Mouse (Mus musculus) CH12.LX (cell line): ENCODE data around the gene Ptprm. TPM values are rescaled to one million over a fixed set of nuclear protein-coding genes. Genes with fewer than 3 reads are reported as not detected.

Source experiments
- DNase-seq: peaks from one replicate; pipeline ENCODE4 v3.0.0-alpha.2; 2013; ENCODE audit errors: extremely low read depth
- H3K27ac ChIP-seq: 2 replicates; pipeline ENCODE4 v1.5.1; 2012; ENCODE audit warnings: low read depth, mild to moderate bottlenecking, control low read depth, moderate library complexity; ENCODE audit not compliant: insufficient read depth
- H3K27me3 ChIP-seq: replicated peaks from 2 replicates; pipeline ENCODE3; 2012; ENCODE audit warnings: inconsistent platforms
- H3K36me3 ChIP-seq, 2 experiments: replicated peaks in 1 of 2; 2 replicates each; pipeline versions ENCODE3 to v1.6.1; 2012; ENCODE audit warnings: inconsistent platforms in 1 of 2, low read length in 1 of 2, mild to moderate bottlenecking in 1 of 2, mixed read lengths in 1 of 2, moderate library complexity in 1 of 2; ENCODE audit not compliant: control insufficient read depth in 1 of 2, insufficient read depth in 1 of 2
- H3K4me1 ChIP-seq, 2 experiments: 2 replicates each; pipeline ENCODE4 v1.6.1; 2012; ENCODE audit warnings: inconsistent platforms in 1 of 2, moderate library complexity in 1 of 2; ENCODE audit not compliant: insufficient read depth in 2 of 2, control insufficient read depth in 1 of 2
- H3K4me2 ChIP-seq: 2 replicates; pipeline ENCODE4 v1.6.1; 2012; ENCODE audit warnings: low read depth, mild to moderate bottlenecking, control low read depth; ENCODE audit not compliant: poor library complexity, insufficient read depth, severe bottlenecking
- H3K4me3 ChIP-seq, 3 experiments: fragments of 150-350 bp in 1 of 3; sonication (generic) in 1 of 3; replicated peaks in 1 of 3; 2 replicates each; pipeline versions ENCODE3 to v1.5.1; 2011 to 2012; ENCODE audit warnings: low read depth in 2 of 3, low read length in 2 of 3, mild to moderate bottlenecking in 2 of 3, moderate library complexity in 2 of 3, control low read depth in 1 of 3, improper control_type of control experiment in 1 of 3, inconsistent platforms in 1 of 3, mixed read lengths in 1 of 3; ENCODE audit not compliant: poor library complexity in 1 of 3
- H3K79me2 ChIP-seq: replicated peaks from 2 replicates; pipeline ENCODE4 v1.6.1; 2012; ENCODE audit warnings: mild to moderate bottlenecking, moderate library complexity; ENCODE audit not compliant: control insufficient read depth, poor library complexity, insufficient read depth, severe bottlenecking; ENCODE audit errors: extremely low read depth
- H3K9ac ChIP-seq: 2 replicates; pipeline ENCODE4 v1.6.1; 2012; ENCODE audit warnings: low read depth, mild to moderate bottlenecking, control low read depth, moderate library complexity; ENCODE audit not compliant: insufficient read depth
- H3K9me3 ChIP-seq: replicated peaks from 2 replicates; pipeline ENCODE3; 2012; ENCODE audit warnings: low read length, inconsistent platforms, mixed read lengths
- CHD1 ChIP-seq: IDR thresholded peaks from 2 replicates; pipeline ENCODE4 v1.6.1; 2012; ENCODE audit warnings: low read depth, low read length, improper control_type of control experiment, inconsistent platforms
- CHD2 ChIP-seq: IDR thresholded peaks from 2 replicates; pipeline ENCODE4 v1.6.1; 2011; ENCODE audit warnings: low read length, improper control_type of control experiment
- CTCF ChIP-seq, 2 experiments: IDR thresholded peaks in 1 of 2; conservative IDR thresholded peaks in 1 of 2; 2 replicates each; pipeline ENCODE4 v1.5.1; 2011 to 2012; ENCODE audit warnings: low read depth in 2 of 2, low read length in 2 of 2, improper control_type of control experiment in 1 of 2, inconsistent platforms in 1 of 2, mild to moderate bottlenecking in 1 of 2, moderate library complexity in 1 of 2
- ELF1 ChIP-seq: IDR thresholded peaks from 2 replicates; pipeline ENCODE4 v1.6.1; 2014; ENCODE audit warnings: low read depth, mild to moderate bottlenecking, inconsistent platforms, low read length, improper control_type of control experiment
- EP300 ChIP-seq: IDR thresholded peaks from 2 replicates; pipeline ENCODE4 v1.6.1; 2011; ENCODE audit warnings: low read length, improper control_type of control experiment
- ETS1 ChIP-seq: conservative IDR thresholded peaks from 2 replicates; pipeline ENCODE4 v1.6.1; 2012; ENCODE audit warnings: low read depth, mild to moderate bottlenecking, inconsistent platforms, low read length, improper control_type of control experiment, moderate library complexity
- HCFC1 ChIP-seq: IDR thresholded peaks from 2 replicates; pipeline ENCODE4 v1.6.1; 2012; ENCODE audit warnings: low read depth, mild to moderate bottlenecking, inconsistent platforms, low read length, improper control_type of control experiment
- IRF4 ChIP-seq: IDR thresholded peaks from 2 replicates; pipeline ENCODE4 v1.6.1; 2014; ENCODE audit warnings: low read depth, mild to moderate bottlenecking, inconsistent platforms, low read length, improper control_type of control experiment
- JUND ChIP-seq: conservative IDR thresholded peaks from 2 replicates; pipeline ENCODE4 v1.6.1; 2011; ENCODE audit warnings: low read depth, low read length, improper control_type of control experiment
- MAFK ChIP-seq: IDR thresholded peaks from 2 replicates; pipeline ENCODE4 v1.6.1; 2011; ENCODE audit warnings: low read length, improper control_type of control experiment; ENCODE audit not compliant: insufficient replicate concordance
- MAX ChIP-seq: IDR thresholded peaks from 2 replicates; pipeline ENCODE4 v1.6.1; 2011; ENCODE audit warnings: low read length, improper control_type of control experiment
- NELFE ChIP-seq: IDR thresholded peaks from 2 replicates; pipeline ENCODE4 v1.6.1; 2011; ENCODE audit warnings: low read depth, low read length, improper control_type of control experiment
- NRF1 ChIP-seq: IDR thresholded peaks from 2 replicates; pipeline ENCODE4 v1.6.1; 2014; ENCODE audit warnings: low read depth, mild to moderate bottlenecking, inconsistent platforms, low read length, improper control_type of control experiment, moderate library complexity
- PAX5 ChIP-seq: IDR thresholded peaks from 2 replicates; pipeline ENCODE4 v1.6.1; 2012; ENCODE audit warnings: low read length, inconsistent platforms, mixed read lengths
- POLR2A ChIP-seq: IDR thresholded peaks from 2 replicates; pipeline ENCODE4 v1.6.1; 2011; ENCODE audit warnings: low read depth, mild to moderate bottlenecking, improper control_type of control experiment, low read length
- POLR2AphosphoS2 ChIP-seq: IDR thresholded peaks from 2 replicates; pipeline ENCODE4 v1.6.1; 2011; ENCODE audit warnings: low read depth, low read length, improper control_type of control experiment
- SIN3A ChIP-seq: IDR thresholded peaks from 2 replicates; pipeline ENCODE4 v1.6.1; 2012; ENCODE audit warnings: low read length, improper control_type of control experiment, inconsistent platforms
- SMC3 ChIP-seq: IDR thresholded peaks from 2 replicates; pipeline ENCODE4 v1.6.1; 2011; ENCODE audit warnings: low read depth, low read length, improper control_type of control experiment
- UBTF ChIP-seq: IDR thresholded peaks from 2 replicates; pipeline ENCODE4 v1.6.1; 2012; ENCODE audit warnings: low read depth, mild to moderate bottlenecking, inconsistent platforms, low read length, improper control_type of control experiment, moderate library complexity
- USF2 ChIP-seq: conservative IDR thresholded peaks from 2 replicates; pipeline ENCODE4 v1.6.1; 2011; ENCODE audit warnings: low read depth, low read length, improper control_type of control experiment
- ZMIZ1 ChIP-seq: IDR thresholded peaks from 2 replicates; pipeline ENCODE4 v1.6.1; 2012; ENCODE audit warnings: low read depth, mild to moderate bottlenecking, inconsistent platforms, low read length, improper control_type of control experiment
- dilution Hi-C: fragments of 300-500 bp; cut with MboI; formaldehyde crosslinking; loops from 2 replicates; pipeline ENCODE4 v1.14.3; 2020; ENCODE audit warnings: low sequenced_read_pairs; ENCODE audit not compliant: extremely low pct_unique_long_range_greater_than_20kb, extremely low pct_ligation_motif_present
- in situ Hi-C: fragments of 300-500 bp; cut with MboI; formaldehyde crosslinking; loops from 3 replicates; pipeline ENCODE4 v1.14.3; 2019; ENCODE audit warnings: low sequenced_read_pairs, low pct_ligation_motif_present, low pct_unique_long_range_greater_than_20kb, mixed read lengths
- polyA plus RNA-seq: library from polyadenylated mRNA; unstranded; fragments of >175 nt; gene quantifications from 2 replicates; pipeline ENCODE4 v1.2.1, GENCODE M21; 2012; ENCODE audit warnings: low read depth; ENCODE audit not compliant: insufficient read length
- total RNA-seq, 2 experiments: library from RNA; depleted of rRNA; stranded (reverse); fragments of 300-350 nt in 1 of 2; fragments of >200 nt in 1 of 2; gene quantifications; 2 replicates each; pipeline ENCODE4 v1.2.3; 2012 to 2014

Ptprm gene
- total and polyA plus RNA-seq, 3 experiments: not detected

DNA sequence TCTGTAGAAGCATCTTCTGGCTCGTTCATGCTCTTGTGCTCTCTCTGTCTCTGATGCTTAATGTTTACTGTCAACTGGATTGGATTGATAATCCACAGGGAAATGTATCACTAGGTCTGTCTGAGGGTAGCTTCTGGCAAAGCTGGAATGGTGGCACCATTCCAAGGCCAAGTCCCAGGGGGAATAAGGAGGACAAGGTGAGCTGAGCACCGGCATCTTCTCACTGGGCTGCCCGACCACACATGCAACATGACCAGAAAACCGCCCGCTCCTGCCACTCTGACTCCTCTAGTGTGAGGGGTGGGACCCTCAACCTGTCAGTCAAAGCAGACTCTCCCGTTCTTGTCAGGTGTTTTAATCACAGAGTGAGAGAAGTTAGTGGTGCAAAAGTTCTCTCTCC is 445.3 kb downstream of the Ptprm start:
- Histone ChIP-seq H3K36me3 (no peaks in the 10 kb centered on the region), H3K4me2 (no peak overlapping the region), H3K9me3 (peaks cover 73% of the 10 kb centered on the region), H3K27me3 (no peaks in the 10 kb centered on the region), H3K4me3 (no peak overlapping the region), H3K4me1 (no peaks in the 10 kb centered on the region), H3K27ac (no peak overlapping the region), H3K9ac (no peak overlapping the region), H3K79me2 (no peaks in the 10 kb centered on the region)
- dilution Hi-C loops (no loop called here), in situ Hi-C loops (no loop called here)
- TF ChIP-seq PAX5: no peak
- no peak for TF ChIP-seq CHD2
- TF ChIP-seq ELF1: no peak
- no peak for TF ChIP-seq POLR2AphosphoS2
- TF ChIP-seq NRF1: no peak
- TF ChIP-seq MAX: no peak
- no peak for TF ChIP-seq CTCF (conservative IDR thresholded peaks at IDR 0.05 in 1 of 2, IDR thresholded peaks at IDR 0.05 in 1 of 2; ENCODE audit: low read depth in 2 of 2, low read length in 2 of 2)
- TF ChIP-seq ZMIZ1: no peak
- no peak for TF ChIP-seq EP300
- no peak for TF ChIP-seq NELFE
- TF ChIP-seq USF2: no peak
- no peak for DNase-seq

- no peak for TF ChIP-seq ETS1
- no peak for TF ChIP-seq SMC3
- no peak for TF ChIP-seq MAFK
- no peak for TF ChIP-seq IRF4
- no peak for TF ChIP-seq HCFC1
- TF ChIP-seq PAX5: no peak
- no peak for TF ChIP-seq UBTF
- TF ChIP-seq JUND: no peak
- no peak for TF ChIP-seq CHD1
- no peak for TF ChIP-seq NELFE
- TF ChIP-seq EP300: no peak
- TF ChIP-seq POLR2A: no peak
- no peak for TF ChIP-seq ELF1
- no peak for TF ChIP-seq SIN3A
- TF ChIP-seq CTCF (conservative IDR thresholded peaks at IDR 0.05 in 1 of 2, IDR thresholded peaks at IDR 0.05 in 1 of 2; ENCODE audit: low read depth in 2 of 2, low read length in 2 of 2): no peak
- no peak for TF ChIP-seq MAX
- dilution Hi-C loops: no loop called here
- in situ Hi-C loops: no loop called here
Measured at GRCm38 (mm10) chr17:66894181-66894580, 460.1 kb downstream of the Ptprm start.

More at GRCm38 (mm10) chr17:66894181-66894580, 460.1 kb downstream of the Ptprm start:
- Histone ChIP-seq H3K36me3 (no peaks in the 10 kb centered on the region), H3K4me3 (no peak overlapping the region), H3K27ac (no peak overlapping the region), H3K27me3 (no peaks in the 10 kb centered on the region), H3K9me3 (peaks cover 63% of the 10 kb centered on the region), H3K79me2 (no peaks in the 10 kb centered on the region), H3K4me2 (no peak overlapping the region), H3K9ac (no peak overlapping the region), H3K4me1 (no peaks in the 10 kb centered on the region)
- no peak for DNase-seq
